Mouse (Mus musculus) kidney, adult 11 months (tissue): ENCODE measurements at regions not wholly inside any gene's neighbourhood (a gene's known extent, or its start where the extent isn't known, plus 50 kb on each side); places are given as distances from the start of the nearest gene placed in this dataset.
A peak's percentile ranks its signal among the peaks of the same experiment; 100 is the strongest.

ENCODE experiments used
- DNase-seq: peaks from one replicate; pipeline ENCODE4 v3.0.0; 2022

GRCm38 (mm10) chr10:23052480-23053378 is 232.8 kb upstream of the Tcf21 start:
- DNase-seq: peak; percentile 3

- DNase-seq: no peak
Measured at GRCm38 (mm10) chr10:23044466-23044865, 224.5 kb upstream of the Tcf21 start.

- no peak for DNase-seq
Measured at GRCm38 (mm10) chr10:23031491-23032126, 211.6 kb upstream of the Tcf21 start.

DNA sequence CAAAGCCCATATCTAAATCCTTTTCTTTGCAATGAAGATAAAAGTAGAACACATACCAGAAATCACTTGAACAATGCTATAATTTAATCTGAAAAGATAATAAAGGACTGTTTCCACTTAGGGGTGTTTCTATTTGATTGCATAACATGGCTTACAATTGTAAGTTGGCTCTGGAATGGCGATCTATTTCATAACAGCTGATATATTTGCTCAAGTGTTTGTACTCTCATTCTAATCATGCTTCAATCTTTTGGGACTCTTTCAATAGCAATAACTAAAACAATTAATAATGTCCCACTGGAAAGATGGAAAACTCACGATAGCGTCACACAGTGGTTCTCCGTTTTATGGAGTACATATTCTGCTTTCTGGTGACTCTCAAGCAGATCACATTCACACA is 208.0 kb upstream of the Tcf21 start:
- DNase-seq: no peak

DNA sequence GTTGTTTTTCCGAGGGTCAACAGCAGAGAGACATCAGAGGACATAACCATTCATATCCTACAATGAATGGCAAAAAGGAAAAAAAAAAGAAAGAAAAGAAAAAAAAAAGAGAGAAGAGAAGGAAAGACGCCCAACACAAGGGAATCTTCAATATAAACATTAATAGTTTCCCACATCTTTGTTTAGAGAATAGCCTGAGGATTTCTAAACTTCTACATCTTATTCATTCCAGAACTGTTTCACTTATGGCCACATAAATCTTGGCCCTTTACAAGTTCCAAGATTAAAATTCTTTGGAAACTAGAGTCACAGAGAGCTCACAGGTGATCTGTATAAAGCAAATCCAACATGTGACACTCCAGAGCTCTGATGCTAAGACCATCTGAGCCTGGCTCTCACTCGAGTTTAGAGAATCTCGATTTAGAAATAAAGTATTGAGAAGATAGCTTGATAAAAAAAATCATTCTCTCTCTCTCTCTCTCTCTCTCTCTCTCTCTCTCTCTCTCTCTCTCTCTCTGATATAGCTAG is 197.2 kb upstream of the Tcf21 start:
- no peak for DNase-seq

DNA sequence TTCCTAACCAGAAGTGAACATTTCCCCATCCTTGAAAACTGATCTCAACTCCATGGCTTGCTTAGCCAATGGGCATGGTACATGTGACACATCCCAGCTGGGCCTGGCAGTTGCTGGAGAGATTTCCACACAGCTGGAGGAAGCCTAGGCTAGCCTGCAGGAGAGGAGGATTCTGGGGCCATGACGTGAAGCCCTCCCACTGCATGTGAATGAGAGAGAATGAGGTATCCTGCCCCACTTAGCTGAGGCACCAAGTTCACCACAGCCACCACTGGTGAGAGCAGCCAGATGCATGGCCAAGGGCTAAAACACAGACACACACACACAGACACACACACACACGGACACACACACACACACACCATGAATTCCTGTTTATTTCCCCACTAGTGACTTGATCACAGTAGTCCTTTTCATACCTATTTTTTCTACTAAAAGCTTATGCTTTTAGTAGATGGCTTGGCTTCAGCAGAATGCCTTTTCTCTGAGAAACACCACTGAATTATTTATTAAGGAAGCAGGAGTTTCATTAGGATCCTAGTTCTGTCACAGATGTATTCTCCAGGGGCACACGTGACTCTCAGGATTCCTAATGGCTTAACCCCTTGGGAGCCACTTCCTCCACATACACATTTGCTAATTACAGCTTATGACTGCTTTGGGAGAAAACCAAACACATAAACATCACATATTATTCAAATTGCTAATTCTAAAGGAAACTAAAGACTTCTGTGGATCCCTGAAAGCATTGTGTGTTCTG is 196.1 kb upstream of the Tcf21 start:
- no peak for DNase-seq

DNA sequence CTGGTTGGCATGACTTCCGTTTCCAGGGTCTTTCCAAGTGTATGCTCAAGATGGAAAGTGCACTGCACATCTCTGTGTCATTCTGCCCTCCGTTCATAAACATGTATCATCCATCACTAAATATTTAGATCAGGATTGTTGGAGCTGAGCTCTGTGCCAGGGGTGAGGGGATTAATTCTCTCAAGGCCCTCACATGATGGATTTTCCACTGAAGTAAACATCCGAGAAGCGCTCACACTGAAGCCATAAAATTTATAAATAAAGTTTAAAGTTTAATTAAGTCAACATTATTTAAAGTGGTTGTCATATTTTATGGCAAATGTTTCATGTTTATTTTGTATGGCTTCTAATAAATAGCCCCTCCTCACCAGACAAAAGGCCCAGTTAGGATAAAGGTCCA is 190.7 kb upstream of the Tcf21 start:
- peak; percentile 16 for DNase-seq

DNA sequence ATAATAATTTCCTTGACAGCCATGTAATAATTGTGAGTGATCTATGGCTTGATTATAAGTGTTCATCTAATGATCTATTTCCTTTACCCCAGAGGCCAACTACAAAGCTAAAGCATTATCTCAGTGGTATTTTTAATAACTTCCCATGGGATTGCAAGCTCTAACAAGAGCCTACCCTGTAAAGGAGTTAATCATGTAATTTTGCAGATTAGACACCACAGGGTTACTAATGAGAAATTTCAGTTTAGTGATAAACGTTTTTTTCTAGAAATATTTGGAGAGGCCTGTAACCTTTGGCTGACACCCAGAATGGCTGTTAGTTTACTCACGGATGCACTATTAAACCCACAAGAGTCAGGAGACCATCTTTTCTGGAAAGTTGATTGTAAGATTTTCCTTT is 190.2 kb upstream of the Tcf21 start:
- peak; percentile 17 for DNase-seq

GRCm38 (mm10) chr10:23004768-23005167 is 184.8 kb upstream of the Tcf21 start:
- no peak for DNase-seq

- DNase-seq: no peak
Measured at GRCm38 (mm10) chr10:23003686-23004085, 183.7 kb upstream of the Tcf21 start.

GRCm38 (mm10) chr10:22998561-22998960 is 178.6 kb upstream of the Tcf21 start:
- no peak for DNase-seq

GRCm38 (mm10) chr10:22997571-22997970 is 177.6 kb upstream of the Tcf21 start:
- DNase-seq: no peak

DNA sequence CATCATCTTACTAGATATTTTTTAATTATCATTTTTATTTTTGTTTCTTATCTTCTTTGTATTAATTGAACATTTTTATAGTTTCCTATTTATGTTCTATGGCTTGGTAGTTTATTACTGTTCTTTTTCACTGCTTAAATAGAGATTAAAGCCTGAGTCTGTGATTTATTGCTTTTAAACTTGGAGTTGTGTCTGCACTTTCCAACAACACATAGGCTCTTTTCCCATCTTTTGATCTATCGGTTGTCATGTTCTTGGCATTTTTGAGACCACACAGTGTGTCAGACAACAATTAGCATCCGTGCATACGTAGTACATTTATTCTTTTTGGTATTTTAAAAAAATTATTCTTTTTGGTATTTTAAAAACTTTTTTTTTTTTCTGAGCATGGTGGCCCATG is 173.2 kb upstream of the Tcf21 start:
- no peak for DNase-seq

DNA sequence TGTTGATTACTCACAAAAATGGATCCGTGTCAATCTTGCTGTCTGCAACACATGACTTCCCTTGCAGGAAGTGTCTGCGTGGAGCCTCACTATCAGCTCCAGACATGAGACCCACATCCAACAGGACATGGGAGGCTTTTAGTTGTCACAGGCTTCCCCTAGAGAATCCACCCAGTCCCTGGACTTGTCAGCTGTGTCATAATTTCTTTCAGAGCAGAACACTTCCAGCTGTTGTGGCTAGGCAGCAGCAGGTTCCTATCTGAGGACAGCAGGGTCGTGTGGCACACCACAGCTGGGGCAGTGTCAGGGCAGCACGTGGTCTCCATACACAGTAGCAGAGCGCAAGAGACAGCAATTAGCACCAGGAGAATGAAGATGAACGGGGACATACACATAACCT is 161.8 kb upstream of the Tcf21 start:
- peak; percentile 38 for DNase-seq

GRCm38 (mm10) chr10:22978442-22978841 is 158.5 kb upstream of the Tcf21 start:
- peak; percentile 15 for DNase-seq

DNA sequence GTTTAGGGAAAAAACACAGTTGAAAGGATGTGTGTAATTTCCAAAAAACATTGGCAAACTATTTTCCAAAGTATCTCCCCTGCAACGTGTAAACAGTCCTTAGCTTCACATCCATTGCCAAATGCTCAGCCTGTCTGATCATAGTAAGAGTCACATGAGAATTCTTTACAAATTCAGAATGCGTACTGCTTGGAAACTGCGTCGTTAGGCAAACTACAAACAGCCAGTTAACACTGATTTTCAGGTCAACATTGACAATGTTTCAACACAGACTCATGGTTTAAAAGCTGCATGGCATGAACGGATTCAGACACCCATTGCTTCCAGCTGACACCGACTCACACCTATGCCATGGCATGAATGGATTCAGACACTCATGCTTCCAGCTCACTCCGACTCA is 137.0 kb upstream of the Tcf21 start:
- no peak for DNase-seq

- DNase-seq: no peak
Measured at GRCm38 (mm10) chr10:22953283-22953682, 133.3 kb upstream of the Tcf21 start.

DNA sequence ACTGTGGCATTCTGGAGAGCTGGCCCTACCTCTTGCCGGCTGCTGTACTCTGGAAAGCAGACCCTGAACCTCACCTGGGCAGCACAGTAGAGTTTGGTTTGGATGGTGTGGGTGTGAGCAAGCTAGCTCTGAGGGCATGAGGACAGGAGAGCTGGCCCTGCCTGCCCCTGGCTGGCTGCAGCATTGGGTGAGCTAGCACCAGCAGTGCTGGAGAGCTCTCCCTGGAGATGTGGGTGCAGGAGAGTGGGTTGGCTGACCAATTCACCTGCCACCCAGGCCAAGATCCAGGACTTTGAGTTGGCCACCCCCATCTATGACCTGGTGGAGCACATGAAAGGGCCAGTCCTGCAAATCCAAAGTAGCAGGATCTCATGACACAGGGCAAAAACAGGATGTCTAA is 124.3 kb upstream of the Tcf21 start:
- DNase-seq: no peak

- DNase-seq: no peak
Measured at GRCm38 (mm10) chr10:22927977-22928376, 108.0 kb upstream of the Tcf21 start.

DNA sequence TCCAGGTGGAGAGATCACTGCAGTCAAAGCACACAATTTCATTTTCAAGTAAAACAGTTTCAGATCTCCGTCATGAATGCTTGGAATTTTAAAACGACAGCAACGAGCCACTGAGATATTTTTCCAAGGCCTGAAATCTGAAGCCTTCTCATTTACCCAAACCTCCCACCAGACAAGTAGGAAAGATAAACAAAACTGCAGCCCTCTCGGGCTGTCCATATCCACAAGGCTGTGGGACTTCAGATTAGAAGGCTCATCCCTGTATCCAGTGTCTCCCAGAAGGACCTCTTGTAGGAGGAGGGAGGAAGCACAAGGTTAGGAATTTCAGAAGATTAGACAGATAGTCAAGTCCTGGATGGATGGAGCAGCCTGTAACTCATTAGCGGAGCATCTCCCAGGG is 106.1 kb upstream of the Tcf21 start:
- DNase-seq: no peak

DNA sequence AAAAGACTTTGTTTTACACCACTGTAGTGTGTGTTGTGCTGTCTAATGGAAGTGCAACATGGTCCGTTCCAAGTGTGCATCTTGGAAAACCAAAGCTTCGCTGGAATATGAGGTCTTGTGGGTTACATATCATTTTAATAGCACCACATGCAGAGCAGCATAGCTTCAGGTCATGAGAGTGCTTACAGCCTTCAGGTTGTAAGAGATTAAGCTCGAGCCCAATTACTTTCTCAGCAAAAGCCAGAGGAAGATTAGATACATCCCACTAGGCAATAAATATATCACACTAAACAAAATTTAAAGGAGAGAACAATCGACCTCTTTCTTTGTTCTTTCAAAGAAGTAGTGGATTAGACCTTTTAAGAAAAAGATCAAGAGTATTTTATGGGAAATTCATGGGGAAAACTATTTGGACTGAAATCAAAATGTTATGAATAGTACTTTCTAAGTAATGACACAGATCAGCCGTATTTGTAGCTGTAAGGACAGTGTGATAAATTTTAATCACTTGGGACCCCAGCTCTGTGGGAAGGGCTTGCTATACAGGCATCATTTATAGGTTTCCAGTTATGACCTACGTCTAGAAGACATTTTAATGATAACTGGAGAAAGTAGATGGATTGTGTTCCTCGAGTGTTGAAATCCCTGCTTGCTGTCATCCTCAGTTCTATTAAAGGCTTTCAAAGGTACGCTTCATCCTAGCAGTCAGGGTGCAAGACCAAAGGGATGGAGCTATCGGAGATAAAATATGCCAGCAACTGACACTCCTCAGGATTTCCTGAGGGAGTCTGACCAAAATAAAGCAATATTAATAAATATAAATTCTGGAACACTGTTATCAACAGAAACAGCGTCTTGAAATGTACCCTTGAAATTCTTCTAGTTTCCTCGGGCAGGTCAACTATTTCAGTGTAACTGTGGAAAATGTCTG is 101.3 kb upstream of the Tcf21 start:
- DNase-seq: no peak

GRCm38 (mm10) chr10:22919869-22920268 is 99.9 kb upstream of the Tcf21 start:
- no peak for DNase-seq
